21 mouse cellular contexts compared by ENCODE assay signal in the genomic region with DNA sequence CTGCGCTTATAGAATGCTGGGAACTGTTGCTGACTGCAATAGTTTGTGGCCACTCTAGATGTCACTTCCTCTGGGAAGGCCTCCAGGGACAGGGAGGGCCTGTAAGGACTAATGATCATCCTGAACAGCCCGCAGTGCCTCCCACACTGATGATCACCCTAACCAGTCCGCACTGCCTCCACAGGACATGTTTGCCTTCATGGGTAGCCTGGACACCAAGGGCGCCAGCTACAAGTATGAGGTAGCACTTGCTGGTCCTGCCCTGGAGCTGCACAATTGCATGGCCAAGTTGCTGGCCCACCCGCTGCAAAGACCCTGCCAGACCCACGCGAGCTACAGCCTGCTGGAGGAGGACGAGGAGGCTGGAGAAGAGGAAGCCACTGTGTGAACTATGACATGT. TPM values are rescaled to one million over a fixed set of nuclear protein-coding genes. Genes with fewer than 3 reads are reported as not detected.
DNase-seq lines count a peak whose midpoint lies in the region; TF ChIP-seq lines count a peak whose summit lies in the region.
"Had no signal": no experiment of that assay in that cellular context is flagged by ENCODE, and none has a peak within 500 bp of the region (broad histone marks: within the 10 kb centered on the region; RNA-seq: fewer than 3 reads in every experiment).

No protein-coding gene starts in this region.

- DNase-seq in cerebellum, adult 9-11 months: peak; percentile 30
- DNase-seq in cerebellum, adult 2 months: no peak
- peak; percentile 2 to 8 for DNase-seq in kidney, postnatal 4 days
- no peak for DNase-seq in kidney, adult 11 months
- peak; percentile 5 for DNase-seq in testis, postnatal 14 days (ENCODE audit: low spot score)
- DNase-seq in testis, postnatal 10 days (ENCODE audit: low spot score): no peak
- DNase-seq in layer of hippocampus, adult 2 months (ENCODE audit: low spot score in 2 of 2): no peak
- DNase-seq: adrenal gland, adult 2 months; cerebellum, adult 18-20 months; gastrocnemius, postnatal 36 days; kidney, adult 2 months; midbrain, embryonic 14.5 days; right cerebral cortex, adult 18-20 months had no signal

- no peak overlapping the region for H3K4me3 ChIP-seq in cerebellum, adult 2 months (replicated peaks; ENCODE audit: insufficient read depth, low read depth, low read length)
- no peak overlapping the region for H3K4me3 ChIP-seq in small intestine, adult 2 months (ENCODE audit: low read depth, low read length)
- H3K4me3 ChIP-seq in layer of hippocampus, adult 2 months: no peak overlapping the region
- H3K4me3 ChIP-seq: forebrain, embryonic 12.5 days; limb, embryonic 12.5 days; liver, embryonic 15.5 days had no signal

- no peak for TF ChIP-seq CTCF in cerebellum, adult 2 months (IDR thresholded peaks at IDR 0.05; ENCODE audit: borderline replicate concordance, insufficient read depth, low read depth, low read length)
- no peak for TF ChIP-seq CTCF in small intestine, adult 2 months (IDR thresholded peaks at IDR 0.05; ENCODE audit: extremely low read depth, insufficient read length, insufficient replicate concordance, low read depth, low read length)
- TF ChIP-seq CTCF in layer of hippocampus, adult 2 months (conservative IDR thresholded peaks at IDR 0.05): no peak

- no peaks in the 10 kb centered on the region for H3K27me3 ChIP-seq in cerebellum, adult 2 months (ENCODE audit: control insufficient read depth, insufficient read depth, low read length)
- no peaks in the 10 kb centered on the region for H3K27me3 ChIP-seq in small intestine, adult 2 months (ENCODE audit: control insufficient read depth, insufficient read depth, low read length)
- H3K27me3 ChIP-seq: forebrain, embryonic 12.5 days; limb, embryonic 12.5 days; liver, embryonic 15.5 days had no signal

- H3K27ac ChIP-seq in cerebellum, adult 2 months (ENCODE audit: insufficient read depth, low read length): no peak overlapping the region
- 0 out of 2 replicates have a peak overlapping the region, but pooled peaks have one; percentile 49 for H3K27ac ChIP-seq in small intestine, adult 2 months (ENCODE audit: insufficient read depth, low read depth, low read length)
- H3K27ac ChIP-seq in layer of hippocampus, adult 2 months: no peak overlapping the region
- H3K27ac ChIP-seq: forebrain, embryonic 12.5 days; kidney, postnatal 0 days; limb, embryonic 12.5 days; liver, embryonic 15.5 days had no signal

- H3K36me3 ChIP-seq in small intestine, adult 2 months (ENCODE audit: control insufficient read depth, insufficient read depth, low read length): peaks cover 6% of the 10 kb centered on the region; the same call in 1 of the 2 replicates

- 83% methylated on average over 8 of the region's 8 CpGs for WGBS in cerebellum, adult 2 months
- WGBS in small intestine, adult 2 months: 86% methylated on average over 8 of the region's 8 CpGs

- 0 out of 2 replicates have a peak, but pooled peaks cover 3% of the 10 kb centered on the region for H3K4me1 ChIP-seq in cerebellum, adult 2 months (ENCODE audit: control insufficient read depth, insufficient read depth, low read length)
- H3K4me1 ChIP-seq in small intestine, adult 2 months (ENCODE audit: control insufficient read depth, insufficient read depth, insufficient read length, low read length): peaks cover 36% of the 10 kb centered on the region

- TF ChIP-seq POLR2A in cerebellum, adult 2 months (IDR thresholded peaks at IDR 0.05; ENCODE audit: borderline replicate concordance, insufficient read depth, low read length): no peak
- TF ChIP-seq POLR2A in small intestine, adult 2 months (IDR thresholded peaks at IDR 0.05; ENCODE audit: low read depth, low read length): no peak

RNA-seq across cellular contexts. Expression of gene Ankle1, which starts 1.8 kb away (rescaled TPM):
- 0.43 and 0.44 TPM in 2 replicates for polyA plus RNA-seq in cerebellum, adult 2 months (2012; rRNA removed)
- 12.6 and 13.8 TPM in 2 replicates for polyA plus RNA-seq in small intestine, adult 2 months (2012; rRNA removed)
- total RNA-seq in layer of hippocampus, adult 2 months (2021): under 1 TPM; 0.67 to 0.88 TPM
- total RNA-seq: gastrocnemius, adult 18-20 months had no signal

RNA-seq across cellular contexts. Expression of gene Babam1, which starts 7.3 kb away (rescaled TPM):
- polyA plus RNA-seq in cerebellum, adult 2 months (2012; rRNA removed): 163 and 179 TPM in 2 replicates
- 64.5 and 119 TPM in 2 replicates for polyA plus RNA-seq in small intestine, adult 2 months (2012; rRNA removed)
- 100 to 1,000 TPM in 1 of 2 experiments, 10 to 100 TPM in 1; 98.3 to 102 TPM for total RNA-seq in layer of hippocampus, adult 2 months (2021)

RNA-seq across cellular contexts. Expression of gene Ushbp1, which starts 8.4 kb away (rescaled TPM):
- 9.5 and 9.7 TPM in 2 replicates for polyA plus RNA-seq in cerebellum, adult 2 months (2012; rRNA removed)
- polyA plus RNA-seq in small intestine, adult 2 months (2012; rRNA removed): 5.8 and 7.8 TPM in 2 replicates
- 1 to 10 TPM; 3.3 to 4.3 TPM for total RNA-seq in layer of hippocampus, adult 2 months (2021)
- total RNA-seq: hematopoietic stem cell, adult 5-6 weeks had no signal
- polyA plus RNA-seq: CD4-positive, CD25-positive, alpha-beta regulatory T cell, adult 4 months had no signal

RNA-seq across cellular contexts. Expression of gene Nr2f6, which starts 22.3 kb away (rescaled TPM):
- 53.0 and 59.8 TPM in 2 replicates for polyA plus RNA-seq in cerebellum, adult 2 months (2012; rRNA removed)
- 233 and 448 TPM in 2 replicates for polyA plus RNA-seq in small intestine, adult 2 months (2012; rRNA removed)
- 10 to 100 TPM; 41.9 TPM for total RNA-seq in layer of hippocampus, adult 2 months (2021)

RNA-seq across cellular contexts. Expression of gene Ocel1, which starts 32.9 kb away (rescaled TPM):
- 7.3 and 8.0 TPM in 2 replicates for polyA plus RNA-seq in cerebellum, adult 2 months (2012; rRNA removed)
- 19.7 and 70.3 TPM in 2 replicates for polyA plus RNA-seq in small intestine, adult 2 months (2012; rRNA removed)
- 10 to 100 TPM; 15.4 to 15.9 TPM for total RNA-seq in layer of hippocampus, adult 2 months (2021)

Comparison
In these comparisons a context has a peak if more than half of its experiments do, and no peak if none do; other contexts are left out.
1. DNase-seq: peak in cerebellum, adult 9-11 months (single experiment), kidney, postnatal 4 days (2 of 2) and testis, postnatal 14 days (single experiment); none in cerebellum, adult 2 months (0 of 2), kidney, adult 11 months (single experiment), testis, postnatal 10 days (single experiment) and layer of hippocampus, adult 2 months (0 of 2).